Mouse (Mus musculus) mouse trophoblast stem cell (cell line): ENCODE measurements around the gene Gm17651.

Experiments
- in situ Hi-C, 2 experiments: fragments of 300-500 bp; cut with MseI, MboI; formaldehyde crosslinking; loops; 2 replicates in 1 of 2; 3 replicates in 1 of 2; pipeline ENCODE4 v1.15.1; 2025

The Gm17651 gene

GRCm38 (mm10) chr3:97630746-97631145, 43.7 kb downstream of the Gm17651 start:
- in situ Hi-C loops, result no loop called here

DNA sequence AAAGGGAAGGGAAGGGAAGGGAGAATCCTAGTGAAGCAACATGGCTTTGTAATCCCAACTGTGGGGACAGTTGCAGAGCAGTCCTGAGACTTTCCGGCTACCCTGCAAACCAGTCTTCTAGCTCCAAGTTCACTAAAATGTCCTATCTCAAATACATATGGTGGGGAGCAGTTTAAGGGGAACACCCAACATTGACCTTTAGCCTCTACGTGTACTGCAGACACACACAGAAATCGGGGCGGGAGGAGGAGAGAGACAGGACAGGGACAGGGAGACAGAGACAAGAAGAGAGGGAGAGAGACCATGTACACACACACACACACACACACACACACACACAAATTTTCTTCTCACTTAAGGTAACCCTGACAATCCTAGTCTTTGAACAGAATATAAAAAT, 44.6 kb downstream of the Gm17651 start:
- in situ Hi-C loops, result no loop called here

DNA sequence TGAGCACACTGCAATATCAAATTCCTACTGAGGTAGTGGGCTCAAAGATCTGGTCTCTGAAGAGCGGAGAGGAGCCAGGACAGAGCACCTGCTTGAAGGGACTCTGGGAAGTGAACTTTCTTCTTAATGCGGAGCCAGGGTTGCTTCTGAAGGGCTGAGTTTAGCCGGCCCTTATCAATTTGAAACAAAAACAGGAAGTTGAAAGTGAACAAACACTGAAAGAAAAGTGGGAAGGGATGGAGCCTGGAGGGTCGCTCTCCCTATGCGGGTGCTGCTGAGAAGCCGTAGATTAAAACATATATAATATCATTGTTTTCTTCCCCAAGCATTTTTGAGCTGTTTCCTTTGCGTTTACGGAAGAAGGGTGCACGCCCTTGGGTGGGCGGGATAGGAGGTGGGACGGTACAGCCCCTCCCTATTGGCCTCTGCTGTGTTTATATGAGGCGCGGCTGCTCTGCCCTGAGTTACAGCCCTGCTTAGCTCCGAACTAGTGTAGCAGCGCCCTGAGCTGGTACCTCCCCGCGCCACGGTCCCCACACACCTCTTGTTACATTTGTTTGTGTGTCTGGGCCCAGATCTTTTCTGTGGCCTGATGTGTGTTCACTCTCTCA, 46.0 kb downstream of the Gm17651 start, which contains the start of gene Fmo5:
TSS of gene Fmo5 (plus strand) at position 414 of the 611 bp plus-strand sequence.
- in situ Hi-C loops, result no loop called here

- in situ Hi-C loops, result no loop called here
Observed at GRCm38 (mm10) chr3:97627893-97628292, 46.6 kb downstream of the Gm17651 start.

GRCm38 (mm10) chr3:97624611-97625010, 49.9 kb downstream of the Gm17651 start:
- in situ Hi-C loops, result no loop called here
